Mouse (Mus musculus) cortical plate, adult 2 months (tissue): Measurements from ENCODE around the gene Gm49396.

Experiments used
- CTCF ChIP-seq: fragments of 200-500 bp; IDR thresholded peaks from 2 replicates; pipeline ENCODE4 v1.5.1; 2011; ENCODE audit warnings: mild to moderate bottlenecking, control low read depth, low read length; ENCODE audit not compliant: insufficient read depth; ENCODE audit errors: extremely low read depth
- POLR2A ChIP-seq: fragments of 200-500 bp; IDR thresholded peaks from 2 replicates; pipeline ENCODE4 v1.6.1; 2011; ENCODE audit warnings: mild to moderate bottlenecking, low read length, control low read depth; ENCODE audit not compliant: insufficient read depth; ENCODE audit errors: extremely low read depth

- no peak for TF ChIP-seq CTCF
- TF ChIP-seq POLR2A = no peak
Measured at GRCm38 (mm10) chr7:30550603-30551002, 12.5 kb upstream of the Gm49396 start.
